Comparison of ENCODE assay signal across 9 mouse cellular contexts in genomic region chr19:4711601-4712155, GRCm38 (mm10). TPM values are rescaled to one million over a fixed set of nuclear protein-coding genes. Genes with fewer than 3 reads are reported as not detected.
DNase-seq lines count a peak whose midpoint lies in the region; ATAC-seq and TF ChIP-seq lines count a peak whose summit lies in the region.
"Had no signal": no experiment of that assay in that cellular context is flagged by ENCODE, and none has a peak within 500 bp of the region (broad histone marks: within the 10 kb centered on the region; RNA-seq: fewer than 3 reads in every experiment).

No protein-coding gene starts in this region.

- H3K4me2 ChIP-seq in heart, embryonic 16.5 days (ENCODE audit: low read depth, low read length) = peak overlapping the region; percentile 89
- peak overlapping the region; percentile 64 for H3K4me2 ChIP-seq in liver, embryonic 13.5 days

- no peak for TF ChIP-seq POLR2A in bone marrow macrophage, adult 2 months (IDR thresholded peaks at IDR 0.05; ENCODE audit: borderline replicate concordance, low read depth, low read length)

- 1% methylated on average over 56 of the region's 65 CpGs for WGBS in heart, embryonic 16.5 days
- under 1% methylated on average over 41 of the region's 65 CpGs for WGBS in forebrain, embryonic 10.5 days
- 2% methylated on average over 40 of the region's 65 CpGs for WGBS in liver, embryonic 13.5 days (ENCODE audit: insufficient replicate concordance)

- ATAC-seq in heart, embryonic 16.5 days (replicated peaks; ENCODE audit: extremely low read depth, insufficient read depth, low FRiP score) = no peak
- no peak for ATAC-seq in liver, embryonic 13.5 days (ENCODE audit: low read depth)

- H3K4me3 ChIP-seq in heart, embryonic 16.5 days (ENCODE audit: low read length) = peak overlapping the region; percentile 54
- peak overlapping the region; percentile 45 for H3K4me3 ChIP-seq in bone marrow macrophage, adult 2 months (ENCODE audit: insufficient read depth, low read length)
- peak overlapping the region; percentile 82 for H3K4me3 ChIP-seq in forebrain, embryonic 10.5 days
- H3K4me3 ChIP-seq in liver, embryonic 13.5 days (replicated peaks) = peak overlapping the region; percentile 45

- no peak for TF ChIP-seq CTCF in bone marrow macrophage, adult 2 months (IDR thresholded peaks at IDR 0.05; ENCODE audit: low read depth, low read length)

- H3K27me3 ChIP-seq in heart, embryonic 16.5 days (ENCODE audit: control insufficient read depth, insufficient read depth, low read length) = peaks cover 60% of the 10 kb centered on the region
- H3K27me3 ChIP-seq in forebrain, embryonic 10.5 days (ENCODE audit: poor library complexity, severe bottlenecking) = peaks cover 66% of the 10 kb centered on the region
- H3K27me3 ChIP-seq in liver, embryonic 13.5 days = peaks cover 77% of the 10 kb centered on the region

- H3K4me1 ChIP-seq in heart, embryonic 16.5 days (ENCODE audit: control insufficient read depth, insufficient read depth, low read length) = peaks cover 7% of the 10 kb centered on the region
- 0 out of 2 replicates have a peak, but pooled peaks cover 2% of the 10 kb centered on the region for H3K4me1 ChIP-seq in bone marrow macrophage, adult 2 months (ENCODE audit: control insufficient read depth, insufficient read depth, low read length)
- H3K4me1 ChIP-seq in forebrain, embryonic 10.5 days = peaks cover 32% of the 10 kb centered on the region
- peaks cover 10% of the 10 kb centered on the region for H3K4me1 ChIP-seq in liver, embryonic 13.5 days (replicated peaks)

- no peaks in the 10 kb centered on the region for H3K9me3 ChIP-seq in heart, embryonic 16.5 days (replicated peaks; ENCODE audit: control insufficient read depth, low read length)
- H3K9me3 ChIP-seq in forebrain, embryonic 10.5 days = no peaks in the 10 kb centered on the region
- H3K9me3 ChIP-seq in liver, embryonic 13.5 days (replicated peaks) = no peaks in the 10 kb centered on the region

- DNase-seq in heart, postnatal 10 days = no peak
- peak; percentile 71 for DNase-seq in forebrain, embryonic 10.5 days (ENCODE audit: extremely low spot score, low spot score)
- no peak for DNase-seq in liver, embryonic 13.5 days
- peak; percentile 57 for DNase-seq in testis, postnatal 14 days (ENCODE audit: low spot score)
- DNase-seq in spleen, adult 18-20 months = no peak
- DNase-seq in right cerebral cortex, postnatal 36 days (ENCODE audit: low spot score in 2 of 2) = no peak

- intact Hi-C loops in heart, postnatal 10 days (cut with DNase I) = no loop called here

- peak overlapping the region; percentile 12; the same call in 1 of the 2 replicates for H3K9ac ChIP-seq in heart, embryonic 16.5 days (ENCODE audit: low read length)
- no peak overlapping the region for H3K9ac ChIP-seq in liver, embryonic 13.5 days

- H3K36me3 ChIP-seq in heart, embryonic 16.5 days (ENCODE audit: control insufficient read depth, insufficient read depth) = no peaks in the 10 kb centered on the region
- no peaks in the 10 kb centered on the region for H3K36me3 ChIP-seq in forebrain, embryonic 10.5 days (replicated peaks)
- no peaks in the 10 kb centered on the region for H3K36me3 ChIP-seq in liver, embryonic 13.5 days
- H3K36me3 ChIP-seq: G1E had no signal

- no peak overlapping the region for H3K27ac ChIP-seq in heart, embryonic 16.5 days (ENCODE audit: low read length)
- H3K27ac ChIP-seq in bone marrow macrophage, adult 2 months (ENCODE audit: insufficient read depth, low read depth, low read length) = no peak overlapping the region
- H3K27ac ChIP-seq in forebrain, embryonic 10.5 days = peak overlapping the region; percentile 93
- no peak overlapping the region for H3K27ac ChIP-seq in liver, embryonic 13.5 days

RNA-seq across cellular contexts. Expression of gene Sptbn2, which starts 0.7 kb away (rescaled TPM):
- 0.14 and 0.31 TPM in 2 replicates for polyA plus RNA-seq in heart, embryonic 16.5 days (2015; fragmentation: Nextera tagmentation; extraction: Ambion mirVana)
- under 1 TPM; 0.35 to 0.65 TPM for total RNA-seq in heart, postnatal 10 days (2021)
- polyA plus RNA-seq in bone marrow macrophage, adult 2 months (2012; ENCODE audit: insufficient read depth, insufficient read length, missing spikeins) = not detected in 2 replicates
- 6.6 and 8.3 TPM in 2 replicates for polyA plus RNA-seq in forebrain, embryonic 10.5 days (2016; fragmentation: Nextera tagmentation; extraction: Ambion mirVana)
- 0.09 and 0.13 TPM in 2 replicates for polyA plus RNA-seq in liver, embryonic 13.5 days (2015; fragmentation: Nextera tagmentation; extraction: Ambion mirVana)

RNA-seq across cellular contexts. Expression of gene Gm960, which starts 13.2 kb away (rescaled TPM):
- 0.62 and 0.66 TPM in 2 replicates for polyA plus RNA-seq in heart, embryonic 16.5 days (2015; fragmentation: Nextera tagmentation; extraction: Ambion mirVana)
- not detected for total RNA-seq in heart, postnatal 10 days (2021)
- not detected in 2 replicates for polyA plus RNA-seq in bone marrow macrophage, adult 2 months (2012; ENCODE audit: insufficient read depth, insufficient read length, missing spikeins)
- polyA plus RNA-seq in forebrain, embryonic 10.5 days (2016; fragmentation: Nextera tagmentation; extraction: Ambion mirVana) = 2.2 and 3.0 TPM in 2 replicates
- polyA plus RNA-seq in liver, embryonic 13.5 days (2015; fragmentation: Nextera tagmentation; extraction: Ambion mirVana) = 0.79 TPM in 1 of 2 replicates, not detected in the other
- polyA plus RNA-seq: G1E had no signal

RNA-seq across cellular contexts. Expression of gene Rbm4b, which starts 44.6 kb away (rescaled TPM):
- polyA plus RNA-seq in heart, embryonic 16.5 days (2015; fragmentation: Nextera tagmentation; extraction: Ambion mirVana) = 34.1 and 38.0 TPM in 2 replicates
- total RNA-seq in heart, postnatal 10 days (2021) = 1 to 10 TPM; 6.5 to 6.7 TPM
- 6.2 and 7.7 TPM in 2 replicates for polyA plus RNA-seq in bone marrow macrophage, adult 2 months (2012; ENCODE audit: insufficient read depth, insufficient read length, missing spikeins)
- polyA plus RNA-seq in forebrain, embryonic 10.5 days (2016; fragmentation: Nextera tagmentation; extraction: Ambion mirVana) = 104 and 106 TPM in 2 replicates
- 14.6 and 17.5 TPM in 2 replicates for polyA plus RNA-seq in liver, embryonic 13.5 days (2015; fragmentation: Nextera tagmentation; extraction: Ambion mirVana)

Comparison
In these comparisons a context has a peak if more than half of its experiments do, and no peak if none do; other contexts are left out.
1. DNase-seq: peak in forebrain, embryonic 10.5 days (single experiment) and testis, postnatal 14 days (single experiment); none in heart, postnatal 10 days (0 of 2), liver, embryonic 13.5 days (single experiment), spleen, adult 18-20 months (0 of 2) and right cerebral cortex, postnatal 36 days (0 of 2).
2. Peak in every context shown above with its lines, with median percentiles within 50 percentile points of each other: H3K4me3 ChIP-seq.